Mouse (Mus musculus) brain, embryonic 14.5 days (tissue): ENCODE measurements around the gene Tmem132a.

Source experiments
- CTCF ChIP-seq: fragments of 200-500 bp; IDR thresholded peaks from 2 replicates; pipeline ENCODE4 v1.5.1; 2012; ENCODE audit warnings: inconsistent platforms, mild to moderate bottlenecking, moderate library complexity, borderline replicate concordance; ENCODE audit not compliant: insufficient read depth, insufficient read length; ENCODE audit errors: extremely low read depth
- POLR2A ChIP-seq: fragments of 200-500 bp; IDR thresholded peaks from 2 replicates; pipeline ENCODE4 v1.6.1; 2012; ENCODE audit warnings: mild to moderate bottlenecking, inconsistent platforms, borderline replicate concordance; ENCODE audit not compliant: poor library complexity, insufficient read depth, insufficient read length, severe bottlenecking; ENCODE audit errors: extremely low read depth

DNA sequence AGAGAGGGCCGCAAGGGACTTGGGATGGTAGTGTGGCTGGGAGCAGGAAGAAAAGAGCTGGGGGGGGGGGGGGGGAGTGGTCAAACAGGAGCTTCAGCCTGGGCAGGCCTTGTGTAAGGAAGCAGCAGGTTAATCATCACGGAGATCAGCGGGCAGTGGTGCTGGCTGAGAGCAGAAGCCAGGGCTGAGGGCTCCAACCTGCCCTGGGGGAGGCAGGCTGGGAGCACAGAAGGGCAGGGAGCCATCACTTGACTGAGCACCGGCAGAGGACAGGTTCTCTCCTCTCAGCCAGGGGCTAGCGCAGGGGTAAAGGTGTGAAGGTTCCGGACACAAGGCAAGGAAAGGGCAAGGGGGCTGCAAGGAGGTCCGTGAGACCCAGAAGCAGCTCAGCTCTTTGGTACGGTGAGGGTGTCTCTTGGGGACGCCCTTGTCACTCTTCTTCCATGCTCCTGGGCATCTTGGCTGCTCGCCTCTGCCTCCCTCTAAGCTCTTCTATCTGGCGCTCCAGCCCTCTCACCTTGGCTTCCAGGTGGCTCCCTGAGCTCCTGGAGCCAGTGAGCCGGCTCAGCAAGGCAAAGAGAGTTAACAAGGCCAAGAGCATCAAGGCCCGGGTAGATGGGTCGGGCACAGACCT is 1.7 kb upstream of the Tmem132a start:
- no peak for TF ChIP-seq POLR2A
- TF ChIP-seq CTCF = no peak
